Mouse (Mus musculus) heart, adult 9 months (tissue): Measurements from ENCODE around the gene Nova2.
A peak's percentile ranks its signal among the peaks of the same experiment; 100 is the strongest.

Source experiments
- DNase-seq, 2 experiments: peaks; one replicate each; pipeline ENCODE4 v3.0.0; 2022; ENCODE audit warnings: low spot score in 2 of 2

Gene Nova2

GRCm38 (mm10) chr7:18978381-18978780 lies 52.7 kb downstream of the Nova2 start:
- DNase-seq = no peak

GRCm38 (mm10) chr7:18986503-18986902 lies 60.8 kb downstream of the Nova2 start:
- DNase-seq = no peak

GRCm38 (mm10) chr7:18987100-18987499 lies 61.4 kb downstream of the Nova2 start, which contains the start of gene Nanos2:
Gene Nanos2 (plus strand): TSS chr7:18987400.
- DNase-seq = no peak

GRCm38 (mm10) chr7:18987747-18988146 lies 62.1 kb downstream of the Nova2 start:
- DNase-seq = no peak

GRCm38 (mm10) chr7:18988780-18989179 lies 63.1 kb downstream of the Nova2 start:
- DNase-seq = no peak

- no peak for DNase-seq
Measured at GRCm38 (mm10) chr7:18989995-18990394, 64.3 kb downstream of the Nova2 start.

- DNase-seq = peak; percentile 100
Measured at GRCm38 (mm10) chr7:18990601-18991295, 65.1 kb downstream of the Nova2 start, which contains the start of gene Mypop. Gene Mypop (plus strand): TSS chr7:18991245.

- DNase-seq = peak; percentile 28 to 42
Measured at GRCm38 (mm10) chr7:18991660-18992293, 66.1 kb downstream of the Nova2 start.

- DNase-seq = peak; percentile 13 to 25
Measured at GRCm38 (mm10) chr7:18992294-18992675, 66.6 kb downstream of the Nova2 start.

- no peak for DNase-seq
Measured at GRCm38 (mm10) chr7:18993036-18993435, 67.3 kb downstream of the Nova2 start.

GRCm38 (mm10) chr7:18998835-18999234 lies 73.1 kb downstream of the Nova2 start:
- no peak for DNase-seq

GRCm38 (mm10) chr7:19000421-19000820 lies 74.7 kb downstream of the Nova2 start:
- DNase-seq = peak in 1 of 2 experiments; percentile 14

- DNase-seq = peak; percentile 81 to 90
Measured at GRCm38 (mm10) chr7:19001066-19001806, 75.5 kb downstream of the Nova2 start.

- DNase-seq = no peak
Measured at GRCm38 (mm10) chr7:19001807-19002085, 76.1 kb downstream of the Nova2 start.

GRCm38 (mm10) chr7:19002115-19002514 lies 76.4 kb downstream of the Nova2 start:
- no peak for DNase-seq

GRCm38 (mm10) chr7:19002848-19003498 lies 77.3 kb downstream of the Nova2 start:
- peak; percentile 82 to 89 for DNase-seq

- peak; percentile 95 for DNase-seq
Measured at GRCm38 (mm10) chr7:19003902-19004630, 78.4 kb downstream of the Nova2 start, which contains the start of gene Irf2bp1. Gene Irf2bp1 (plus strand): TSS chr7:19004044.

GRCm38 (mm10) chr7:19004631-19005079 lies 79.0 kb downstream of the Nova2 start:
- DNase-seq = no peak

- no peak for DNase-seq
Measured at GRCm38 (mm10) chr7:19005417-19006121, 79.9 kb downstream of the Nova2 start.

- peak; percentile 64 to 87 for DNase-seq
Measured at GRCm38 (mm10) chr7:19006476-19006875, 80.8 kb downstream of the Nova2 start.
